Mouse (Mus musculus) cerebellum, postnatal 4 days (tissue): ENCODE results near the gene Nrm.

Experiments used
- DNase-seq, 2 experiments: peaks; one replicate each; pipeline ENCODE4 v3.0.0; 2022; ENCODE audit warnings: low spot score in 2 of 2, mixed read lengths in 1 of 2

Gene Nrm

DNA sequence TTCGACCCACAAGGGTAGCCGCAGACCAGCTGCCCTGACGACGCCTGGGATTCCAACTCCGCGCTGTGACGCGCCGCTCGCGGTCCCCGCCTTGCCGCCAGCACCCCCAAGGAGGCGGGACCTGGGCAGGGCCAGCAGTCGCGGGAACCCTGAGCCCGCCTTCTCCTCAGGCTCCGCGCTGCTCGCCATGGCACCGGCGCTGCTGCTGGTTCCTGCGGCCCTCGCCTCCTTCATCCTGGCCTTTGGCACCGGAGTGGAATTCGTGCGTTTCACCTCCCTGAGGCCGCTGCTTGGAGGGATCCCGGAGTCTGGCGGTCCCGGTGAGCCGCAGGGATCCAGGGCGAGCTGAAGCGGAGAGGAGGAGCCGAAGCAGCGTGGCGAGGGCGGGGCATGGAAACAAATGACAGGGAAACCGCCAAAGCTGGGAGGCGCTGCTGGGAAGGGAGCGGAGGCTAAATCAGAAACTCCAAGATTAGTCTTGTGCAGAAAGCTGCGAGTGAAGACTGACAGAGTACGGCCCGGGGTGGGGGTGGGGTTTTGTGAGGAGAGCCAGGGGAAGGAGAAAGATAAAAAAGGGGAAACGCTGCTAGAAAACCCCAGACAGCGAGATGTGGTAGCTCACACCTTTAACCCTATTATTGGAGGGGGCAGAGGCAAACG lies at the start of gene Nrm:
Gene Nrm (plus strand): TSS at position 121 of the 660 bp plus-strand sequence.
- peak; percentile 73 to 87 for DNase-seq

DNA sequence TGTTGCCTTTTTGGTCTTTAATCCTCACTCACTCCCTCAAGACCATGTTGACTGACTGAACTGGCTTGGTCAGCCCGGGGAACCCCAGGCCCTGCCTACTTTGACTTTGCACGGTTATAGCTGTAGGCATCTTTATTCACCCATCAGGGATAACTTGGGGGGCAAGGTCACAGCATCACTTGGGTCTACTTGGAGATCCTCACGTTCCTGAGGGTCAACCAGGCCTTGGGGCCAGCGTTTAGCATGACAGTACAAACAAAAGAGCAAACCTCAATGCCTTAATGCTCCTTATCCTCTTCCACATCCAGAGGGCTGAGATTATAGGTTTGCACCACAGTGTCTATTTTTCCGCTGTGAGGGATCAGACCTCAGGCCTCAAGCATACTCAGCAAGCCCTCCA lies 48.8 kb upstream of the Nrm start:
- no peak for DNase-seq

GRCm38 (mm10) chr17:35812736-35813135 lies 48.4 kb upstream of the Nrm start:
- DNase-seq, result no peak

- peak in 1 of 2 experiments; percentile 60 for DNase-seq
These were observed 47.9 kb upstream of the Nrm start for GRCm38 (mm10) chr17:35813245-35813647.

GRCm38 (mm10) chr17:35813653-35814052 lies 47.5 kb upstream of the Nrm start:
- no peak for DNase-seq

DNA sequence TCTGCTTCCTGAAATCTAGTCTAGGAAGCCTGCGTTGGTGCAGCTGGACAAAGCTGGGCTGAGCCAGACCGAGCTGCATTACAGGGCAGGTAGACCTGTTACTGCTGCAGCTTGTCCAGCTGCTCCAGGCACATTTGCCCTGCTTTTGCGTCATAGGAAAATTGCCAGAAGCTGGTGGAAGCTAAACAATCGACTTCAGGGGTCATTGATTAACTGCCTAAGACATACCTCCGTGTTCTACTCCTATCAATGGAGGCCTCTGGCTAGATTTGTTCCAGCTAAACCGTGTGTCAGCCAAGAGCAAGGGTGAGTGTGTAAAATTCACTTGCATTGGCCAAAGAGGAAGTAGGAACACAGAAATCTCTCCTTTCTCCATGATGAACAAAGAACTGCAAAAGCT lies 46.4 kb upstream of the Nrm start:
- DNase-seq, result no peak

GRCm38 (mm10) chr17:35815836-35816235 lies 45.3 kb upstream of the Nrm start:
- DNase-seq, result no peak

DNA sequence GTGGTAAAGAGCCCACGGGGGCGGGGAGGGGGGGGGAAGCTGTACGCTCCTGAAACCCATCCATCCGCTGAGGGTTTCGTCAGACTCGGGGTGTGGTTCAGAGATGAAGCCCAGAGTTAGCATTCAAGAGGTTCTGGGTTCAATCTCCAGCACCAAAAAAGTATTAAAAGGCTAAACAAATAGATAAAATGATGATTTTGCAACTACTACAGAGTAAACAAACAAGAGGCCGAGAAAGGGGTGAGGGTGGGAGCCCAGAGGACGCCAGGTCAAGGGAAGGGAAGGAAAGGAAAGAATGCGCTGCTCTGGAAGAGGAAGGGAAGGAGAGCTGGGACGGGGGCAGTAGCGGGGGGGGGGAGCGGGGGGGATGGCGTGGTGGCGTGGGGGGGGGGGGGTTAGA lies 44.4 kb upstream of the Nrm start:
- no peak for DNase-seq

DNA sequence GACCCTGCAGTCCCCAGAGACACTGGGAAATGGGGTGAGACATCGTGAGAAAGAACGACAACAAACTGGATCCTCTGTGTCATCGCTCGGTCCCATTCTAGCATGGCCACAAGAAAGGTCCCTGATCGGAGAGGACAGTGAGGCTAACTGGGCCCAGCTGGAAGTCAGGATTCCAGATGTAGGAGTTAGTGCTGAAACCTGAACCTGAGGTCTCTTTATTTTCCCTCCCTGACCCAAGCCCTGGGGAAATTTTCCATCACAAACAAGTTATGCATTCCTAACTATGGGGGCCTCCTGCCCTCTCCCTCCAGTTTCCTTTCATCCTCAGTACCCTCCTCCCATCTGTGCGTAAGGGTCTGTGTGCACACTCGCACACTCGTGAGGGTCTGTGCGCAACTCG lies 43.9 kb upstream of the Nrm start:
- DNase-seq, result no peak

- no peak for DNase-seq
These were observed 41.0 kb upstream of the Nrm start for GRCm38 (mm10) chr17:35820111-35820510.

- peak in 1 of 2 experiments; percentile 64 for DNase-seq
These were observed 39.4 kb upstream of the Nrm start, which contains the start of gene Ier3 for GRCm38 (mm10) chr17:35821439-35822430. Gene Ier3, plus strand, starts transcription at chr17:35821684.

DNA sequence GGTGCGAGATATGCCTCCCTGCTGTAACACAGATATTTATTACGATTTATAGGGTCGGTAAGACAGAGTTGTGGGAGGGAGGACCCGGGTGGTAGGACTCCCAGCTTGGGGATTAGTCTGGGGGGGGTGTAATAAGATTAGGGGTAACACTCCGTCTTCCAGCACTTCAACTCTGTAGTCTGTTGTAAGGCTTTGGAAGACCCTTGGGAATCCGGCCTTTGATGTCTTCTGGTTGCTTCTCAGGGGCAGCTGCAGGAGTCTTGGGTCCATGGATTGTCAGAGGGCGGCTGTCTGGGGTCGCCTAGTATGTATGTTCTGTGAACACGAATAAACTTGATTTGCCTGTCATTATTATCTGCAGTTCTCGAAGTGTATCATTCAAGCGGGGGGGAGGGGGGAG lies 38.6 kb upstream of the Nrm start:
- no peak for DNase-seq

DNA sequence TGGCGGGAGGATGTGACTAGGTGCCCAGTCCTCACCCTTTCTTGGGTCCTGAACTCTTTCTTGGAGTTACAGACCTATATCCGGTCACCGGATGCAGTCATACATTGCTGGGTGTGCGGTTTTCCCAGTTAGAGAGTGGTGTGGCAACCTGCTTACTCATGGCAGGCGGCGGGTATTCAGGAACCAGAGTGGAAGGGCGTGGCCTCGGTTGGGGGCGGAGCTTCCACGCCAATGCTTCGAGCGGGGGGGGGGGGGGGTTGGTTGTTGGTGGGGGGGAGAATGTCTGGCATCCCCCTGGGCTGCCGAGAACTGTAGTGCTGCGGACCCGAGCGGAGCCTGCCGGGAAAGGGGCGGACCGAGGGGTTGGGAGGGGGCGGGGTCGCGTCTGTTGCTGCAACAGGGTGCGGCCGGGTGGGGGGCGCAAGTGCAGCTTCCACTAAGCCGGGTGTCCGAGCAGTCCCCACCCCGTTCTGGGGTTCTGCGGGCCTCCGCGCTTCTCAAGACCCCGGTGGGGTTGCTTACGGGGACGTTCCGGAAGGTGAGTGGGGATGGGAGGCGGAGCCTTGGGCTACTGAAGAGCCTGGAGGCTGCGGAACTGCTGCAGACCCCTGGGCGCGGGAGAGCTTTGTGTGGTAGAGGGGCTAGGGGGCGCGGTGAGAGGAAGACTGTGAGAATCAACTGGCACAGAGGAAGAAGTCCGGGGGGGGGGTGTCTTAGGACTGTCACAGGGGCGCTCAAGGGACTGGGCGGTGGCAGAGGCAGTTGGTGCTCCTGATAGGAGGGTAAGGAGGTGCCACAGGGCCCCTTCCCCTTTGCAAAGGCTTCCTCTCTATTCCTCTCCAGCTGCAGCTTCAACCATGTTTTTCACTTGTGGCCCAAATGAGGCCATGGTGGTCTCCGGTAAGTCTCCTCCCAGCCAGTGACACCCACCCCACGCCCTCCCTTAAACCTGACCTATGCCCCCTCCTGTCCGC lies 37.9 kb upstream of the Nrm start, which contains the start of gene Flot1:
Gene Flot1 (plus strand): TSS at position 267 of the 974 bp plus-strand sequence.
- peak; percentile 65 to 77 for DNase-seq

GRCm38 (mm10) chr17:35824402-35824801 lies 36.7 kb upstream of the Nrm start:
- no peak for DNase-seq

DNA sequence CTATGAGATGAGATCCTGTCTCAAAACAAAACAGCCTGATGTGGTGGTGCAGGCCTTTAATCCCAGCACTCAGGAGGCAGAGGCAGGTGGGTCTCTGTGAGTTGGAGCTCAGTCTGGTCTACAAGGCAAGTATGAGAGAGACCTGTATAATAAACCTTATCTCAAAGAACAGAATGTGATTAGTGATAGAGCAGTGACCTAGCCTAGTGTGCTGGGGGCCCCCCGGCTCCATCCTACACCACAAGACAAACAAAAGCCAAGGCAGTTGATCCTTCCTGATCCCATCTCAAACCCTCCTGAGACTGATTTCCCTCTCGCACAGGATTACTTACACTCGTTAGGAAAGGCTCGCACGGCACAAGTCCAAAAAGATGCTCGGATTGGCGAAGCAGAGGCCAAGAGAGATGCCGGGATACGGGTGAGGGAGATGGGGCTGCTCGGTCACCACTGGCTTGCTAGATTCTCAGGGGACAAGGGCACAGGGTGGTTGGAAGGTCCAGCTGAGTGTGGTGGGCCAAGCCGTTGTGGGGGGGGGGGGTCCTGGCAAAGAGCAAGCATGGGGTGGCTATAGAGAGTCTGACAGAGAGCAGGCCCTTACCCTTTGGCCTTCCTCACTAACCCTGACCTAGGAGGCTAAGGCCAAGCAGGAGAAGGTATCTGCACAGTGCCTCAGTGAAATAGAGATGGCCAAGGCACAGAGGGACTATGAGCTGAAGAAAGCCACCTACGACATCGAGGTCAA lies 35.8 kb upstream of the Nrm start:
- no peak for DNase-seq

DNA sequence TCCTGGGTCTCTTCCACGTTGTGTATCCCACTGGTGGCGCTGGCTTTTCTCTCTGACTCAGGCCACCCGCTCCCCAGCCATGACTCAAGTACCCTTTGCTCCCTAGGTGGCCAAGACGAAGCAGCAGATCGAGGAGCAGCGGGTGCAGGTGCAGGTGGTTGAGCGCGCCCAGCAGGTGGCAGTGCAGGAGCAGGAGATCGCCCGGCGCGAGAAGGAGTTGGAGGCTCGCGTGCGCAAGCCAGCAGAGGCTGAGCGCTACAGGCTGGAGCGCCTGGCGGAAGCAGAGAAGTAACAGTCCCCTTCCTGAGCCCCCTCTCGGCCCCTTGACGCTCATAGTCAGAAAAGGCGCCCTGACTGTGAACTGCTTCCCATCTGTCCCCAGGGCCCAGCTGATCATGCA lies 31.4 kb upstream of the Nrm start:
- peak; percentile 65 to 76 for DNase-seq

GRCm38 (mm10) chr17:35832400-35833238 lies 28.5 kb upstream of the Nrm start:
- no peak for DNase-seq

GRCm38 (mm10) chr17:35833239-35833751 lies 27.8 kb upstream of the Nrm start:
- DNase-seq, result no peak

DNA sequence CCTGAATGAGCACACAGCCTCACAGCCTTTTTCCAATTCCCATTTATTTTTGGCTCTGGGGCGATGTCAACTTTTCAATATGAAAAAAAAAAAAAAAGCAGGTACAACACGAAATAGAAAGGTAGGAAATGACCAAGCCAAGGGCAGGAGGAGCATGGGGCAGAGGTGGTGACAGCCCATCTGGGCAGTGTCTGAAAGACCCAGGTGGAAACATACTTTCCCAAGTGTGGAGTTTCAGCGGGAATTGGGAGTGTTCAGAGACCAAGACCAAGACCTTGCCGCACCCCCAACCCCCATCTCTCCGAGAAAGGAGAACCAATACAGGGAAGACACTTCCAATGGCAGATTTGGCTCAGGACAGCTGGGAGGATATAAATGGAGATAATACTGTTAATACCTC lies 27.2 kb upstream of the Nrm start:
- DNase-seq, result no peak
